Mouse (Mus musculus): ENCODE data around the gene Abat. TPM values are rescaled to one million over a fixed set of nuclear protein-coding genes. Genes with fewer than 3 reads are reported as not detected.
"Not testable (repeated sequence)": the region's sequence is repeated elsewhere in the genome, so short reads cannot be mapped to it uniquely, and the experiment has no call there.

Gene Abat
- polyA plus RNA-seq, 1 experiment from 2014 or later, result 22.4 TPM

DNA sequence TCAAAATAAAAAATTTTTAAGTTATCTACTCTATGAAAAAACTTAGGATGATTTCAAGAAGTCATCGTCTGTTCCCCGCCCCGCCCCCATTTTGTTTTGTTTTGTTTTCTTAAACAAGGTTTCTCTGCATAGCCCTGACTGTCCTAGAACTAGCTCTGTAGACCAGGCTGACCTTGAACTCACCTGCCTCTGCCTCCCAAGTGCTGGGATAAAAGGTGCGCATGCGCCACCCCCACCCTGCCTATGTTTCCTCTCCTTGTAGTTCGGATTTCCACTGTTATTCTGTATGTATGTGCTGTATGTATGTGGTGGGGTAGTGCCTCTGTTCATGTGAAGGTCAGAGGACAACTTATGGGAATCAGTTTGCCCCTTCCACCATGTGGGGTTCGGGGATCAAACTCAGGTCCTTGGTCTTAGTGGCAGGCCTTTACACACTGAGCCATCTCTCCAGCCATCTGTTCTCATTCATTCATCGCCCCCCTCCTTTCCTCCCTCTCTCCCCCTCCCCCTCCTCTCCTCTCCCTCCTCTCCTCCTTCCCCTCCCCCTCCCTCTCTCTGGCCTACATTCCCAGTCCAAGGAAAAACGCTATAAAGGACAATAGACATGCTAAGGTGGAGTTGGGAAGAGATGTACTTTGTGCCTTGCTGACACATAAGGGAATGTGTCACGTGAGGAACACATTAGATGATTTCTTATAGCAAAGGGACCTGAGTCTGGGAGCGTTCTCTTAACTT, 21.4 kb downstream of the Abat start:
- H3K4me2 ChIP-seq, result no peak overlapping the region
- H3K27ac ChIP-seq, result no peak overlapping the region
- 83% methylated on average over 11 of the region's 11 CpGs for WGBS
- H3K4me1 ChIP-seq, result no peaks in the 10 kb centered on the region
- no peaks in the 10 kb centered on the region for H3K27me3 ChIP-seq
- no peaks in the 10 kb centered on the region for H3K9me3 ChIP-seq
- no peaks in the 10 kb centered on the region for H3K36me3 ChIP-seq
- H3K9ac ChIP-seq, result no peak overlapping the region
- H3K4me3 ChIP-seq, result no peak overlapping the region
- no peak for ATAC-seq (ENCODE audit: borderline replicate concordance, extremely low read depth, low FRiP score, low TSS enrichment)

- peaks cover 1% of the 10 kb centered on the region for H3K4me1 ChIP-seq
- no peak for ATAC-seq (ENCODE audit: borderline replicate concordance, extremely low read depth, low FRiP score, low TSS enrichment)
- no peaks in the 10 kb centered on the region for H3K27me3 ChIP-seq
- H3K9me3 ChIP-seq, result no peaks in the 10 kb centered on the region
- no peak overlapping the region for H3K9ac ChIP-seq
- no peak overlapping the region for H3K4me2 ChIP-seq
- no peak overlapping the region for H3K27ac ChIP-seq
- H3K36me3 ChIP-seq, result no peaks in the 10 kb centered on the region
- H3K4me3 ChIP-seq, result no peak overlapping the region
- 83% methylated on average over 6 of the region's 6 CpGs for whole genome bisulfite sequencing
Measured at GRCm38 (mm10) chr16:8535411-8535810, 22.2 kb downstream of the Abat start.

DNA sequence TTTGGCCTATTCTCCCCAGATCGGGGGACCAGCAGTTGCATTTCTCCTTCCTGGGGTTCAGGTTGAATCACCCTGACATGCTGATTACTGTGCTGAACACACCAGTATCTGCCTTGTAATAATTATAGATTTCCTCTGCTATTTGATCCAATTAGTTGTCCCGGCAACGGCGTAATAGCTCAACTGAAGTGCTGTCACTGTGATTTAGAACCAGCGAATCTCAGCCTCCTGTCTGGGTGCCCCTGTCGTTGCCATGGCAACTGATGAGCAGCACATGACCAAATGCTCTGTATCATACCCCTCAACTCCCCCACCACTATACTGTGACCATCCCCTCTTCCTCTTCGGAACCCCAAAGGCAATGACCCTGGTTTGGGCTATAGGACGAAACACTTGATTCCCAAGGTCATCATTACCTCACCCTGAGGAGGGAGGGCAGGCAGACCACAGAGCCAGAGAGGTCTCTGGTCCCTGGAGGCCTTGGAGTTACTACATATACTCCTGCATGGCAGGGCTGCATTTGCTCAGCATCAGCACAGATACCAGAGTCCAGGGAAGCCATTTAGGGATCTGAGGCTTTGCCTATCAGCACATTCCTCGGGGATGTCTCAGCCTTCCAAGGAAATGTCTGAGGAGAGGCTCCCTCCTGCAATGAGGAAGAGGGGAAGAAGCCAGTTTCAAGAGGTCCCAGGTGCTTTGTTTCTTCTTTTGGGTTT, 26.1 kb downstream of the Abat start:
- no peak overlapping the region for H3K9ac ChIP-seq
- H3K4me3 ChIP-seq, result no peak overlapping the region
- no peaks in the 10 kb centered on the region for H3K27me3 ChIP-seq
- no peak overlapping the region for H3K4me2 ChIP-seq
- H3K27ac ChIP-seq, result no peak overlapping the region
- WGBS, result 58% methylated on average over 9 of the region's 9 CpGs
- no peak for ATAC-seq (ENCODE audit: borderline replicate concordance, extremely low read depth, low FRiP score, low TSS enrichment)
- H3K9me3 ChIP-seq, result no peaks in the 10 kb centered on the region
- no peaks in the 10 kb centered on the region for H3K36me3 ChIP-seq
- peaks cover 10% of the 10 kb centered on the region for H3K4me1 ChIP-seq

- Histone ChIP-seq H3K4me3 (no peak overlapping the region), H3K27me3 (no peaks in the 10 kb centered on the region), H3K9ac (no peak overlapping the region), H3K4me2 (no peak overlapping the region), H3K9me3 (no peaks in the 10 kb centered on the region), H3K4me1 (peaks cover 10% of the 10 kb centered on the region), H3K27ac (peak overlapping the region; percentile 55; the same call in 1 of the 2 replicates), H3K36me3 (no peaks in the 10 kb centered on the region)
- ATAC-seq (ENCODE audit: borderline replicate concordance, extremely low read depth, low FRiP score, low TSS enrichment), result peak; percentile 53; the same call in 1 of the 2 replicates
- WGBS, result 33% methylated on average over 3 of the region's 3 CpGs
Measured at GRCm38 (mm10) chr16:8540859-8541314, 27.7 kb downstream of the Abat start.

DNA sequence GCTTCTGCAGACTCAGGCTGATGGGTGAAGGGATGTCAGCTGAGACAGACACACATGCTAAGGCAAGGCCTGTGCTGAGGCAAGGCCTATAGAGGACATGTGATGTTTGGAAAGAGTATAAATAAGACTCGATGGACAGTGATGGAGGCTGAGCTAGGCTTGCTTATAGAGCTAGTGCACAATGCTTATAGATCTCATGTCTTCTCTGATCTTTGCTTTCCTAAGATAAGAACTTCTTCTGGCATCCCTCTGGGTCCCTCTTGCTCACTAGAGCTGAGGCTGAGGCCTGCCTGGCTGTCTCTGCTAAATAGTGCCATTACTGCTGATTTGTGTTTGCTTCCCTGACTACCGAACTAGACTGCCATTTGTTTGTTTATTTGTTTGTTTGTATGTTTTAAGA, 34.6 kb downstream of the Abat start:
- Histone ChIP-seq H3K9me3 (no peaks in the 10 kb centered on the region), H3K36me3 (peaks cover 3% of the 10 kb centered on the region; the same call in 1 of the 2 replicates), H3K4me3 (no peak overlapping the region), H3K9ac (no peak overlapping the region), H3K4me2 (no peak overlapping the region), H3K27me3 (no peaks in the 10 kb centered on the region), H3K27ac (no peak overlapping the region), H3K4me1 (no peaks in the 10 kb centered on the region)
- 81% methylated on average over 2 of the region's 2 CpGs for WGBS
- ATAC-seq (ENCODE audit: borderline replicate concordance, extremely low read depth, low FRiP score, low TSS enrichment), result no peak

DNA sequence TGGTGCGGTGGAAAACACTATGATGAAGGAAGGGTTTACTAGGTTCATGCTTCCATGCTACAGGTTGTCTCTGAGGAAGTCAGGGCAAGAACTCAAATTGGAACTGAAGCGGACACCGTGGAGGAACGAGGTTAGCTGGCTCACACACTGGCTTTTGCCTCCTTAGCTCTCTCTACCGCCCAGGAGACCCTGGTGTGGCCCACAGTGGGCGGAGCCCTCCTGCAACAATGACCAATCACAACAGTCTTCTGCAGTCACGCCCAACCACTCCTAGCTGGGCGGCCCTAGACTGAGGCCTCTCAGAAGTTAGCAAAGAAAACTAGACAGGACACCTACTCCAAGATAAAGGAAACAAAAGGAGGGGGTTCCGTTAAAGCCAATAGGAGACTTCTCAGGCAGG, 36.3 kb downstream of the Abat start:
- no peak overlapping the region for H3K4me2 ChIP-seq
- H3K9me3 ChIP-seq, result no peaks in the 10 kb centered on the region
- no peak for ATAC-seq (ENCODE audit: borderline replicate concordance, extremely low read depth, low FRiP score, low TSS enrichment)
- H3K27me3 ChIP-seq, result no peaks in the 10 kb centered on the region
- H3K27ac ChIP-seq, result no peak overlapping the region
- no peaks in the 10 kb centered on the region for H3K4me1 ChIP-seq
- H3K4me3 ChIP-seq, result no peak overlapping the region
- peaks cover 3% of the 10 kb centered on the region; the same call in 1 of the 2 replicates for H3K36me3 ChIP-seq
- no peak overlapping the region for H3K9ac ChIP-seq
- 67% methylated on average over 9 of the region's 9 CpGs for WGBS

DNA sequence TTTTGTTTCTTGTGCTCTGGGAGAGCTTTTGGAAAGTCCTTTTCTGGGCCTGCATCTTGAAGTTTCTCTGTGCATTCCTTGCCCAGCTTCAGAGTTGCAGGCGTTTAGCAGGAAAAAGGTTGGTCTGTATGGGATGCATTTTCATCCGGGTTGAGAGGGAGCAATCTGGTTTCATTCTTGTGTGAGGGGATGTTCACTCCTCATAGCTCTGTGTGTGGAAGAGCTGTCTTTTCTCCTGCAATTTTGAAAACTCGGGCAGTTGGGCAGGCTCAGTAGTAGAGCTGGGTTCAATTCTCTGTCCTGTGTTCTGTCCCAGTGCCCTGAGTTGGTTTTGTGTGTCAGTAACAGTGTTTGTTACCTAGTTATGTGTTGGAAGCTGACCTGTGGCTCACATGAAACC, 41.1 kb downstream of the Abat start:
- Histone ChIP-seq H3K9me3 (peaks cover 4% of the 10 kb centered on the region; the same call in 1 of the 2 replicates), H3K4me1 (no peaks in the 10 kb centered on the region), H3K9ac (no peak overlapping the region), H3K4me2 (no peak overlapping the region), H3K27me3 (no peaks in the 10 kb centered on the region), H3K4me3 (no peak overlapping the region), H3K27ac (no peak overlapping the region), H3K36me3 (no peaks in the 10 kb centered on the region)
- WGBS, result 80% methylated on average over 3 of the region's 3 CpGs
- ATAC-seq (ENCODE audit: borderline replicate concordance, extremely low read depth, low FRiP score, low TSS enrichment), result no peak

- H3K4me2 ChIP-seq; H3K27me3 ChIP-seq; H3K36me3 ChIP-seq; H3K9me3 ChIP-seq; H3K4me3 ChIP-seq; H3K4me1 ChIP-seq; H3K27ac ChIP-seq; ATAC-seq (ENCODE audit: borderline replicate concordance, extremely low read depth, low FRiP score, low TSS enrichment); H3K9ac ChIP-seq: not testable (repeated sequence)
- WGBS, result 86% methylated on average over 2 of the region's 2 CpGs
Measured at GRCm38 (mm10) chr16:8554751-8555150, 41.5 kb downstream of the Abat start.

DNA sequence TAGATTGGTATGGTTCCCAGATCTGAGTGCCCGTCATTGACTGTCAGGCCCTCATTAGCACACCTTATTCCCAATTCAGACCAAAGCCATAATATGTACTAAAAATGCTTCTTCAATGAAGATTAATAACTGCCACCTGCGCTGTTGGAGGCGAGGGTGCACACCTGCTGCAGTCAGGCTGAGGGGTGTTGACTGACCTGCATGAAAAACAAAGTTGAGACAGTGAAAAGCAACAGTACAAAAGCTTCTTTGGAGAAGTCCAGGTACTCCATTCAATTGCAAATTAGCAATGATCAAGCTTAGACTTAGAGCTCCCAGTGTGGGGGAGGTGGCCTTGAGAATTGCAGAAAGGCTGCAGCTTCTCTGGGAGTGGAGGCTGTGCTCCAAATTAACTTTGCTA, 42.1 kb downstream of the Abat start:
- not testable (repeated sequence) for H3K9me3 ChIP-seq; H3K4me3 ChIP-seq; H3K4me2 ChIP-seq; H3K27me3 ChIP-seq; H3K27ac ChIP-seq; H3K36me3 ChIP-seq; H3K4me1 ChIP-seq; H3K9ac ChIP-seq; ATAC-seq (ENCODE audit: borderline replicate concordance, extremely low read depth, low FRiP score, low TSS enrichment)
- WGBS, result 77% methylated on average over 3 of the region's 3 CpGs

DNA sequence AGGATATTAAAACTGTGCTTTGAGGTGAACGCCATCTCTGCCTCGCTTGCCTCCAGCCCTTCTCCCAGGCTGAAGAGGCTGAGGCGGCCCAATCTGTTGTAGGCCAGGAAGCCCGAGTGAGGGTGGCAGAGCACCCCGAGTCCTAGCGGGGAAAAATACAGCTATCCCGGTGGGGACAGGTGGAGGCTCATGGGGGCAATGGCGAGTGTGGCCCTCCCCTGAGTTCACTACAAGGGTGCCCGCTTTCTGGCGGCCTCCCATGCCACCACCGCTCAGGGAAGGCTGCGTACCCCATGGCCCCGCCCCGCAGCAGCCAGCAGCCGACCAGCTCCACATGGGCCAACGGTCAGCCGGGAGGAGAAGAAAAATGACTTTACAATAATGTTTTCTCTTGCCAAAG, 46.9 kb downstream of the Abat start:
- H3K9ac ChIP-seq, result no peak overlapping the region
- H3K4me3 ChIP-seq, result no peak overlapping the region
- no peak for ATAC-seq (ENCODE audit: borderline replicate concordance, extremely low read depth, low FRiP score, low TSS enrichment)
- no peak overlapping the region for H3K27ac ChIP-seq
- no peak overlapping the region for H3K4me2 ChIP-seq
- no peaks in the 10 kb centered on the region for H3K27me3 ChIP-seq
- no peaks in the 10 kb centered on the region for H3K4me1 ChIP-seq
- peaks cover 4% of the 10 kb centered on the region; the same call in 1 of the 2 replicates for H3K9me3 ChIP-seq
- H3K36me3 ChIP-seq, result no peaks in the 10 kb centered on the region; the same call in 1 of the 2 replicates
- WGBS, result 90% methylated on average over 17 of the region's 17 CpGs

- ATAC-seq (ENCODE audit: borderline replicate concordance, extremely low read depth, low FRiP score, low TSS enrichment); H3K4me1 ChIP-seq; H3K36me3 ChIP-seq; H3K4me3 ChIP-seq; H3K4me2 ChIP-seq; H3K27ac ChIP-seq; H3K27me3 ChIP-seq; H3K9me3 ChIP-seq; H3K9ac ChIP-seq: not testable (repeated sequence)
- WGBS, result 47% methylated on average over 4 of the region's 4 CpGs
Measured at GRCm38 (mm10) chr16:8561101-8561500, 47.9 kb downstream of the Abat start.

- H3K9me3 ChIP-seq; H3K27me3 ChIP-seq; H3K4me3 ChIP-seq; ATAC-seq (ENCODE audit: borderline replicate concordance, extremely low read depth, low FRiP score, low TSS enrichment); H3K4me2 ChIP-seq; H3K36me3 ChIP-seq; H3K9ac ChIP-seq; H3K4me1 ChIP-seq; H3K27ac ChIP-seq: not testable (repeated sequence)
- 56% methylated on average over 4 of the region's 4 CpGs for WGBS
Measured at GRCm38 (mm10) chr16:8561856-8562255, 48.6 kb downstream of the Abat start.
